Comparison of ENCODE assay signal across 12 mouse cellular contexts in genomic region chr4:132025738-132026527, GRCm38 (mm10). TPM values are rescaled to one million over a fixed set of nuclear protein-coding genes. Genes with fewer than 3 reads are reported as not detected.
A peak's percentile ranks its signal among the peaks of the same experiment; 100 is the strongest.
DNase-seq lines count a peak whose midpoint lies in the region; ATAC-seq lines count a peak whose summit lies in the region.
"Had no signal": no experiment of that assay in that cellular context is flagged by ENCODE, and none has a peak within 500 bp of the region (broad histone marks: within the 10 kb centered on the region; RNA-seq: fewer than 3 reads in every experiment).

No protein-coding gene starts in this region.

- peak; percentile 50 for DNase-seq in embryonic facial prominence, embryonic 11.5 days (ENCODE audit: low spot score)
- DNase-seq in embryonic facial prominence, embryonic 10.5 days (ENCODE audit: low spot score): no peak
- DNase-seq in neural tube, embryonic 10.5 days (ENCODE audit: extremely low spot score, low spot score): no peak
- DNase-seq in adrenal gland, adult (ENCODE audit: inconsistent age in 2 of 2, low spot score in 1 of 2): no peak
- no peak for DNase-seq in layer of hippocampus, adult 9-11 months
- DNase-seq in urinary bladder, postnatal 4 days (ENCODE audit: low spot score in 2 of 2): no peak
- DNase-seq: adrenal gland, postnatal 10 days; cerebellum, adult 9-10 months; gastrocnemius, postnatal 14 days; right cerebral cortex, postnatal 14 days had no signal

- 34% methylated on average over 5 of the region's 5 CpGs for WGBS in embryonic facial prominence, embryonic 11.5 days
- WGBS in embryonic facial prominence, embryonic 10.5 days: 31% methylated on average over 5 of the region's 5 CpGs
- WGBS in neural tube, embryonic 13.5 days: 25% methylated on average over 5 of the region's 5 CpGs
- 22% methylated on average over 5 of the region's 5 CpGs for WGBS in limb, embryonic 12.5 days

- no peak overlapping the region for H3K4me3 ChIP-seq in embryonic facial prominence, embryonic 11.5 days (ENCODE audit: low read depth, low read length)
- no peak overlapping the region for H3K4me3 ChIP-seq in embryonic facial prominence, embryonic 10.5 days
- no peak overlapping the region for H3K4me3 ChIP-seq in neural tube, embryonic 13.5 days
- no peak overlapping the region for H3K4me3 ChIP-seq in limb, embryonic 12.5 days (replicated peaks)

- H3K27ac ChIP-seq in embryonic facial prominence, embryonic 11.5 days (replicated peaks; ENCODE audit: low read depth, low read length): no peak overlapping the region
- no peak overlapping the region for H3K27ac ChIP-seq in embryonic facial prominence, embryonic 10.5 days (replicated peaks)
- H3K27ac ChIP-seq in neural tube, embryonic 13.5 days (replicated peaks): peak overlapping the region; percentile 71
- peak overlapping the region; percentile 56; the same call in 1 of the 2 replicates for H3K27ac ChIP-seq in limb, embryonic 12.5 days

- no peaks in the 10 kb centered on the region for H3K36me3 ChIP-seq in embryonic facial prominence, embryonic 11.5 days (replicated peaks; ENCODE audit: control insufficient read depth, insufficient read depth, low read depth, low read length)
- H3K36me3 ChIP-seq in embryonic facial prominence, embryonic 10.5 days (replicated peaks): peaks cover 15% of the 10 kb centered on the region
- H3K36me3 ChIP-seq in neural tube, embryonic 13.5 days: peaks cover 3% of the 10 kb centered on the region; the same call in 1 of the 2 replicates
- 0 out of 2 replicates have a peak, but pooled peaks cover 3% of the 10 kb centered on the region for H3K36me3 ChIP-seq in limb, embryonic 12.5 days

- no peaks in the 10 kb centered on the region for H3K27me3 ChIP-seq in embryonic facial prominence, embryonic 11.5 days (ENCODE audit: control insufficient read depth, insufficient read depth, low read length)
- no peaks in the 10 kb centered on the region for H3K27me3 ChIP-seq in embryonic facial prominence, embryonic 10.5 days (replicated peaks; ENCODE audit: low read depth, poor library complexity, severe bottlenecking)
- no peaks in the 10 kb centered on the region for H3K27me3 ChIP-seq in neural tube, embryonic 13.5 days
- H3K27me3 ChIP-seq in limb, embryonic 12.5 days: no peaks in the 10 kb centered on the region

- no peak for ATAC-seq in embryonic facial prominence, embryonic 11.5 days (replicated peaks; ENCODE audit: insufficient number of reproducible peaks, low FRiP score, low TSS enrichment, low read depth)
- ATAC-seq in neural tube, embryonic 13.5 days (ENCODE audit: low read depth): peak; percentile 38; the same call in 1 of the 2 replicates
- peak; percentile 56; the same call in 1 of the 2 replicates for ATAC-seq in limb, embryonic 12.5 days (ENCODE audit: insufficient number of reproducible peaks, insufficient read depth, low FRiP score, low TSS enrichment, low read depth)

- H3K9ac ChIP-seq in embryonic facial prominence, embryonic 11.5 days (replicated peaks; ENCODE audit: low read length): no peak overlapping the region
- H3K9ac ChIP-seq in neural tube, embryonic 13.5 days: no peak overlapping the region
- no peak overlapping the region for H3K9ac ChIP-seq in limb, embryonic 12.5 days (replicated peaks)

- H3K4me1 ChIP-seq in embryonic facial prominence, embryonic 11.5 days (ENCODE audit: control insufficient read depth, insufficient read depth, low read length): no peaks in the 10 kb centered on the region
- peaks cover 24% of the 10 kb centered on the region for H3K4me1 ChIP-seq in embryonic facial prominence, embryonic 10.5 days
- H3K4me1 ChIP-seq in neural tube, embryonic 13.5 days (replicated peaks): peaks cover 26% of the 10 kb centered on the region
- H3K4me1 ChIP-seq in limb, embryonic 12.5 days (replicated peaks): peaks cover 22% of the 10 kb centered on the region

- H3K4me2 ChIP-seq in embryonic facial prominence, embryonic 11.5 days (ENCODE audit: low read depth, low read length): no peak overlapping the region
- no peak overlapping the region for H3K4me2 ChIP-seq in neural tube, embryonic 13.5 days
- no peak overlapping the region for H3K4me2 ChIP-seq in limb, embryonic 12.5 days

- no peaks in the 10 kb centered on the region for H3K9me3 ChIP-seq in embryonic facial prominence, embryonic 11.5 days (replicated peaks; ENCODE audit: control insufficient read depth, low read length)
- H3K9me3 ChIP-seq in embryonic facial prominence, embryonic 10.5 days: no peaks in the 10 kb centered on the region
- H3K9me3 ChIP-seq in neural tube, embryonic 13.5 days: no peaks in the 10 kb centered on the region
- H3K9me3 ChIP-seq in limb, embryonic 12.5 days: no peaks in the 10 kb centered on the region

RNA-seq across cellular contexts. Expression of gene Gm10300, which starts 48.6 kb away (rescaled TPM):
- polyA plus RNA-seq in embryonic facial prominence, embryonic 11.5 days (2014; fragmentation: Nextera tagmentation; extraction: Ambion mirVana): not detected in 2 replicates
- not detected in 2 replicates for polyA plus RNA-seq in embryonic facial prominence, embryonic 10.5 days (2016; fragmentation: Nextera tagmentation; extraction: Ambion mirVana)
- 0.20 TPM in 1 of 2 replicates, not detected in the other for polyA plus RNA-seq in neural tube, embryonic 13.5 days (2015; fragmentation: Nextera tagmentation; extraction: Ambion mirVana)
- 0.23 TPM in 1 of 2 replicates, not detected in the other for polyA plus RNA-seq in limb, embryonic 12.5 days (2016; fragmentation: Nextera tagmentation; extraction: Ambion mirVana)

RNA-seq across cellular contexts. Expression of gene Epb41, which starts 49.2 kb away (rescaled TPM):
- 139 and 141 TPM in 2 replicates for polyA plus RNA-seq in embryonic facial prominence, embryonic 11.5 days (2014; fragmentation: Nextera tagmentation; extraction: Ambion mirVana)
- 133 and 136 TPM in 2 replicates for polyA plus RNA-seq in embryonic facial prominence, embryonic 10.5 days (2016; fragmentation: Nextera tagmentation; extraction: Ambion mirVana)
- 95.5 and 113 TPM in 2 replicates for polyA plus RNA-seq in neural tube, embryonic 13.5 days (2015; fragmentation: Nextera tagmentation; extraction: Ambion mirVana)
- 118 and 132 TPM in 2 replicates for polyA plus RNA-seq in limb, embryonic 12.5 days (2016; fragmentation: Nextera tagmentation; extraction: Ambion mirVana)

Comparison
In these comparisons a context has a peak if more than half of its experiments do, and no peak if none do; other contexts are left out.
1. H3K27ac ChIP-seq: peak in neural tube, embryonic 13.5 days (single experiment) and limb, embryonic 12.5 days (single experiment); none in embryonic facial prominence, embryonic 11.5 days (single experiment) and embryonic facial prominence, embryonic 10.5 days (single experiment).